Mouse (Mus musculus) heart, postnatal 0 days (tissue): ENCODE data around the gene Rufy4.

Source experiments
- CTCF ChIP-seq: IDR thresholded peaks from 2 replicates; pipeline ENCODE4 v1.5.1; 2016; ENCODE audit warnings: antibody characterized with exemption, control low read depth, low read depth
- EP300 ChIP-seq: IDR thresholded peaks from 2 replicates; pipeline ENCODE4 v1.6.1; 2016; ENCODE audit warnings: antibody characterized with exemption, low read depth

- TF ChIP-seq CTCF = no peak
- TF ChIP-seq EP300 = no peak
Observed at GRCm38 (mm10) chr1:74130883-74131659, 5.7 kb downstream of the Rufy4 start.
